Mouse (Mus musculus): ENCODE results near the gene Cyp4f39. TPM values are rescaled to one million over a fixed set of nuclear protein-coding genes. Genes with fewer than 3 reads are reported as not detected.

Cyp4f39 gene
- polyA plus RNA-seq, 1 experiment, result not detected

DNA sequence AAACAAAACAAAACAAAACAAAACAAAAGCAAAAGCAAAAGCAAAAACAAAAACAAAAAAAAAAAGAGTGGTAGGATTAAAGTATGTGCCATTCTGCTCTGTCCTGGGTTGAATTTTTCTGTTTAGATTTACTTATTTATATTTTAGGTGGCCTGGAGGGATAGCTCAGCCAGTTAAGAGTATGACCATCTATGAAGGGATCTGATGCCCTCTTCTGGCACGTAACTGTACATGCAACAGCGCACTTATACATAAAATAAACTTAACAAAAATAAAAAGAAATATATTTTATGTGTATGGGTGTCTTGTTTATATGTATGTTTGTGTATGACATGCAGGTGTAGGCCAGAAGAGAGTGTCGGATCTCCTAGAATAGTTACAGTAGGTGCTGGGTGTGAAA lies 20.6 kb upstream of the Cyp4f39 start:
- H3K27ac ChIP-seq (ENCODE audit: insufficient read depth, low read depth, low read length), result no peak overlapping the region
- no peak for TF ChIP-seq CTCF (IDR thresholded peaks at IDR 0.05; ENCODE audit: low read depth, low read length)
- no peak for TF ChIP-seq POLR2A (IDR thresholded peaks at IDR 0.05; ENCODE audit: borderline replicate concordance, low read depth, low read length)
- H3K4me1 ChIP-seq (ENCODE audit: control insufficient read depth, insufficient read depth, low read length), result no peaks in the 10 kb centered on the region
- no peak overlapping the region for H3K4me3 ChIP-seq (ENCODE audit: insufficient read depth, low read length)

DNA sequence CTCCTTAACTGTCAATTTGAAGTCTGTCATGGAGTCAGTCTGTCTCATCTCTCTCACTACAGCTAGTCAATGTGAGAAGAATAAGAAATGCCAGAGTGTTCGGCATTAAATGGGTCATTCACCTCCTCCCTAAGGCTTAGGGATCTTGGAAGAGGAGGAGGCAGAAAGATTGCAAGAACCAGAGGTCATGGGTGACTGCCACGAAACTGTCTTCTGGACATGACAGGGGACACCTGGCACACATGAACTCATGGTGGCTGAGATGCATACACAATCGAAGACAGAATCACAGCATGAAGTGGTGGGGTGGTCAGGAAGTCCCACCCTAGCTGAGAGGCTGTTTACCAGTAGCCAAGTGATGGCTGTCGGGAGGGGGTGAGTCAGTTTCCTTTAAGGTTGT lies 18.2 kb upstream of the Cyp4f39 start:
- Histone ChIP-seq H3K4me1 (ENCODE audit: control insufficient read depth, insufficient read depth, low read length) (no peaks in the 10 kb centered on the region), H3K4me3 (ENCODE audit: insufficient read depth, low read length) (no peak overlapping the region), H3K27ac (ENCODE audit: insufficient read depth, low read depth, low read length) (no peak overlapping the region)
- TF ChIP-seq POLR2A (IDR thresholded peaks at IDR 0.05; ENCODE audit: borderline replicate concordance, low read depth, low read length) (no peak), CTCF (IDR thresholded peaks at IDR 0.05; ENCODE audit: low read depth, low read length) (no peak)

DNA sequence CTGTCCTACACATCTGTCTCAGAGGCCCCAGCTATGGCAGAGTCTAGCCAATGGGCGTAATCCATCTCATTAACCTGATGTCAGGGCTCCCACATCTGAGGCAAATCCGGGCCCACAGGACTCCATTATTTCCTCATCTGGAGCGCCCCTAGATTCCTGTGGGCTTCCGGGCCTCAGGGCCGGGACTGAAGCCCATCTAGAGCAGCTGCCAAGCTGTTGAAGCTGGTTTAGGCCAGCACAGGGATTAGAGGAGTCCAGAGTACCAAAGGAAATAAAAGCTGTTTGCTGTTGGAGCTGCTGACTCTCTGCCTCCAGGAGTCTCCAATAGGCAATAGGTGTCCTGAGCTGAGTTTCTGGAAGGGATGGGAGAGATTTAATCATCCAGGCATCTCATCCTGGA lies 17.4 kb upstream of the Cyp4f39 start:
- TF ChIP-seq POLR2A (IDR thresholded peaks at IDR 0.05; ENCODE audit: borderline replicate concordance, low read depth, low read length) (no peak), CTCF (IDR thresholded peaks at IDR 0.05; ENCODE audit: low read depth, low read length) (no peak)
- Histone ChIP-seq H3K4me3 (ENCODE audit: insufficient read depth, low read length) (no peak overlapping the region), H3K27ac (ENCODE audit: insufficient read depth, low read depth, low read length) (no peak overlapping the region)

DNA sequence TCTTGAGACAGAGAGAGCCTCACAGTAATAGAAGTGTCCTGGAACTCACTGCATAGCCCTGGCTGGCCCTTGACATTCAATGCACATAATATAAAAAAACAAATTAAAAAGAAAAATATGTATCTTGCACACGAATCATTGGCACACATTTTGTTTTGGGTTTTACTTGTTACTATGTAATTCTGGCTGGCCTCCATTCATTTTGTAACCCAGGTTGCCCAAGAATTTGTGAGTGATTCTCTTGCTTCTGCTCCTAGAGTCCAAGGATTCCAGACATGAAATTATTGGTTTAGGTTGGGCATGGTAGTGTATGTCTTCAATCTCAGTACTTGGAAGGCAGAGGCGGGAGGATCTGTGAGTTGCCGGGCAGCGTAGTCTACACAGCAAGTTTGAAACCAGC lies 15.4 kb upstream of the Cyp4f39 start:
- TF ChIP-seq POLR2A (IDR thresholded peaks at IDR 0.05; ENCODE audit: borderline replicate concordance, low read depth, low read length) (no peak), CTCF (IDR thresholded peaks at IDR 0.05; ENCODE audit: low read depth, low read length) (no peak)

More for the DNA sequence above, 17.4 kb upstream of the Cyp4f39 start:
- no peaks in the 10 kb centered on the region for H3K4me1 ChIP-seq (ENCODE audit: control insufficient read depth, insufficient read depth, low read length)

DNA sequence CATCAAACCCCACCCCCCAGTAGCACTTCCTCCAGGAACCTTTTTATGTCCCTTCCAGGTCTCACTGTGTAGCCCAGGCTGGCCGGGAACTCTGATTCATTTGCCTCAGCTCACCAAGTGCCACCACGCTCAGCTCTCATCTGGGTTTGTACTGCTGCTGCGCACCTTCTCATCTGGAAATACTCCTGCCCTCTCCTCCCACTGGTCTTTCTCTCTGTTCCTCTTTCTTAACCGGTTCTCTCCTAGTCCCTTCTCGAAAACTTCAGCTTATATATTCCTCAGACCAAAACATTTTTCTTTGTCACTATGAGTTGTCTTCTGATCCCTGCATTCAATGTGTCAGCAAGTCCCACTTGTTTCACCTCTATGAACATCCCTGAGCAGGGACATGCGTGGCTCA lies 9.3 kb upstream of the Cyp4f39 start:
- Histone ChIP-seq H3K4me1 (ENCODE audit: control insufficient read depth, insufficient read depth, low read length) (no peaks in the 10 kb centered on the region), H3K4me3 (ENCODE audit: insufficient read depth, low read length) (no peak overlapping the region), H3K27ac (ENCODE audit: insufficient read depth, low read depth, low read length) (no peak overlapping the region)
- TF ChIP-seq POLR2A (IDR thresholded peaks at IDR 0.05; ENCODE audit: borderline replicate concordance, low read depth, low read length) (no peak), CTCF (IDR thresholded peaks at IDR 0.05; ENCODE audit: low read depth, low read length) (no peak)

More for the DNA sequence above, 15.4 kb upstream of the Cyp4f39 start:
- no peak overlapping the region for H3K27ac ChIP-seq (ENCODE audit: insufficient read depth, low read depth, low read length)
- no peaks in the 10 kb centered on the region for H3K4me1 ChIP-seq (ENCODE audit: control insufficient read depth, insufficient read depth, low read length)
- H3K4me3 ChIP-seq (ENCODE audit: insufficient read depth, low read length), result no peak overlapping the region

DNA sequence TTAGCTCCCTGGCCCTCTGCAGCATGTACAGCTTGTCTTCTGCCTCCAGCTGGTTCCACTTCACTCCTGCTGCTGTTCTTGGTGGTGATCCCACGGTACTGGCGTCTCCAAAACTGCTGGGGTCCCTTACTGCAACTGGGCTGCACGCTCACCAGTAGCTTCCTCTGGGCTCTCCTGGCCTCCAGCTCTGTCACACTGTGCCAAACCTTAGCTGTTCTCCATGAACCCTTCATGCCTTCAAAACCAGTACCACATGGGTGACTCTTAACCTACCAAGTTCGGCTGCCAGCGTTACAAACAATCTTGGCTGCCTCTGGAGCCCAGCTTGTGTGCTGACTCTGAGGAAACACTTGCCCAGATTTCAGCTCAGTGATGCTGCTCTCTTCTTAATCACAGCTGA lies 7.5 kb upstream of the Cyp4f39 start:
- no peak overlapping the region for H3K4me3 ChIP-seq (ENCODE audit: insufficient read depth, low read length)
- no peaks in the 10 kb centered on the region for H3K4me1 ChIP-seq (ENCODE audit: control insufficient read depth, insufficient read depth, low read length)
- TF ChIP-seq POLR2A (IDR thresholded peaks at IDR 0.05; ENCODE audit: borderline replicate concordance, low read depth, low read length), result no peak
- no peak for TF ChIP-seq CTCF (IDR thresholded peaks at IDR 0.05; ENCODE audit: low read depth, low read length)
- H3K27ac ChIP-seq (ENCODE audit: insufficient read depth, low read depth, low read length), result no peak overlapping the region

DNA sequence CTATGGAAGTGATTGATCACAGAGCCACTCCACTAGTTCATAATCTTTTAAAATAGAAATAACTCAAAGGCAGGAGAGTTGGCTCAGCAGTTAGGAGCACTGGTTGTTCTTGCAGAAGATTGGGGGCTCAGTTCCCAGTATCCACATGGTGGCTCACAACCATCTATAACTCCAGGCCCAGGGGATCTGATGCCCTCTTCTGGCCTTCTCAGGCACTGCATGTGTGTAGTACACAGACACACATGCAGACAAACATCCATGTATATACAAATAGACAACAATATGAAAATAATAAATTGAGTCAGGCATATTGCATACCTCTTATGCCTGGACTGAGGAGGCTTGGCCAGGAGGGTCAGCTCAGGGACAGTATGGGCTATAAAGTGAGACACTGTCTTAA lies 5.3 kb upstream of the Cyp4f39 start:
- TF ChIP-seq POLR2A (IDR thresholded peaks at IDR 0.05; ENCODE audit: borderline replicate concordance, low read depth, low read length), result no peak
- TF ChIP-seq CTCF (IDR thresholded peaks at IDR 0.05; ENCODE audit: low read depth, low read length), result no peak
- H3K4me1 ChIP-seq (ENCODE audit: control insufficient read depth, insufficient read depth, low read length), result no peaks in the 10 kb centered on the region
- H3K27ac ChIP-seq (ENCODE audit: insufficient read depth, low read depth, low read length), result no peak overlapping the region
- H3K4me3 ChIP-seq (ENCODE audit: insufficient read depth, low read length), result no peak overlapping the region

DNA sequence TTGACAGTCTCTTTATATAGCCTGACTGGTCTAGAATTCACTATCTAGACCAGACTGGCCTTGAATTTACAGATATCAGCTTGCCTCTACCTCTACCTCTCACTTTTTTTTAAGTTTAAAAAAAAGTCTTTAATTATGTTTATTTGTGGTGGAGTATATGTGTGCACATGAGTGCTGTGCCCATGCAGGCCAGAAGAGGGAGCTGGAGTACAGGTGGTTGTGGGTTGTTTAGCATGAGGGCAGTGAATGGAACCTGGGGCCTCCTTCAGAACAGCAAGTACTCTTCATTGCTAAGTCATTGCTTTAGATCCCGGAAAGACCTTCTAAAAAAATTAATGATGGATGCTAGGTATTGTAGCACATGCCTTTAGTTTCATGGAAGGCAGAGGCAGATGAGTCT lies 3.5 kb upstream of the Cyp4f39 start:
- H3K27ac ChIP-seq (ENCODE audit: insufficient read depth, low read depth, low read length), result no peak overlapping the region
- H3K4me1 ChIP-seq (ENCODE audit: control insufficient read depth, insufficient read depth, low read length), result no peaks in the 10 kb centered on the region
- H3K4me3 ChIP-seq (ENCODE audit: insufficient read depth, low read length), result no peak overlapping the region
- TF ChIP-seq CTCF (IDR thresholded peaks at IDR 0.05; ENCODE audit: low read depth, low read length) (no peak), POLR2A (IDR thresholded peaks at IDR 0.05; ENCODE audit: borderline replicate concordance, low read depth, low read length) (no peak)

DNA sequence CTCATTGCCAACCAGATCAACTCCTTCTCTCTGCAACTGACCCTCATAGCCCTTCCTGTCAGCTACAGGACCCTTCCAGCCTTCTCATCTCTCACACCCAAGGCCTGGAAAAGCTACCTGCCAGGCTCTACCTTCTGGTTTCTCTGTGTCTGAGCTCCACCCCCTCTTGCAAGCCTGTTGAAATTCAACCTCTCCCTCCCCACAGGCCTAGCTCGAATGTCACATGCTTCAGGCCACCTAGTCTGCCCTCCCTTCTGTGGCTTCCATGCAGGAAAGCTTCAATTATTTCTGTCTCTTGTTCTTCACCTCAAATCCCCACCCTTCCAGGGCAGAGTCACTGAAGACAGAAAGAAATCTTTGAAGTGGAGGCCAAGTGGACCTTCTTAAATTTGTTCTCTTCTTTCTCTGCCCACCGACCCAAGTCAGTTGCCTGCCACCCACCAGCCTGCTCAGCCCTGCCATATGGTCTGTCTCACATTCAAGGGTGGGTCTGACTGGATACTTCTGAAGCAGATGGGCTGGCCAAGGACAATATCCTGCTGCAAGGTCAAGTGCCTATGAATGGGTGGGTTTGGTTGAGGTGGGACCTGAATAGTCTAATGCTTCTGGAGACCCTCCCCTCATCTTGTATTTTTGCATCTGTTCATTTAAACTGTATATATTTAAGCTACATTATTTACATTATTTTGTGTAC lies 1.5 kb upstream of the Cyp4f39 start:
- no peak overlapping the region for H3K27ac ChIP-seq (ENCODE audit: insufficient read depth, low read depth, low read length)
- TF ChIP-seq CTCF (IDR thresholded peaks at IDR 0.05; ENCODE audit: low read depth, low read length) (no peak), POLR2A (IDR thresholded peaks at IDR 0.05; ENCODE audit: borderline replicate concordance, low read depth, low read length) (no peak)
- no peak overlapping the region for H3K4me3 ChIP-seq (ENCODE audit: insufficient read depth, low read length)
- no peaks in the 10 kb centered on the region for H3K4me1 ChIP-seq (ENCODE audit: control insufficient read depth, insufficient read depth, low read length)

DNA sequence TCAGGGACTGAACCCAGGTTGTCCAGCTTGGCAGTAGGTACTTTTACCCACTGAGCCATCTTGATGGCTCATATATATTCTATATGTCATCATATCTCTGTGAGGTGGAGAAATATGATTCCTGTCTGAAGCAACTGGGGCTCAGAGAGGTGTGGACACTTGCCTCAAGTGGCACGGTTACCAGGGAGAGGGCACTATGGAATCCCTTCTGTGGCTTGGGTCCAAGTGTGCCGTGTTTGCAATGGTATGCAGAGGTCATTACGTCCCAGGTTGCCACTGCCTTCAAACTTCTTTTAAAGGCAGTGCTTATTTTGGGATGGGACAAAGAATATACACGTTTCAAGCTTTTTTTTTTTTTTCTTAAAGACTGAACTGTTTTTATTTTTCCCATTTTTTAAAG lies 1.7 kb downstream of the Cyp4f39 start:
- TF ChIP-seq CTCF (IDR thresholded peaks at IDR 0.05; ENCODE audit: low read depth, low read length), result no peak
- TF ChIP-seq POLR2A (IDR thresholded peaks at IDR 0.05; ENCODE audit: borderline replicate concordance, low read depth, low read length), result no peak
- Histone ChIP-seq H3K4me3 (ENCODE audit: insufficient read depth, low read length) (no peak overlapping the region), H3K4me1 (ENCODE audit: control insufficient read depth, insufficient read depth, low read length) (no peaks in the 10 kb centered on the region), H3K27ac (ENCODE audit: insufficient read depth, low read depth, low read length) (no peak overlapping the region)

Measured in bone marrow macrophage, adult 2 months (primary cell).